Mouse (Mus musculus): ENCODE data around the gene Ankrd11.
A peak's percentile ranks its signal among the peaks of the same experiment; 100 is the strongest.

Ankrd11 gene

GRCm38 (mm10) chr8:122960323-122960722 is 81.8 kb downstream of the Ankrd11 start:
- no peak for DNase-seq

GRCm38 (mm10) chr8:122955997-122956396 is 86.1 kb downstream of the Ankrd11 start:
- DNase-seq, result no peak

- DNase-seq, result no peak
Measured at GRCm38 (mm10) chr8:122955195-122955594, 86.9 kb downstream of the Ankrd11 start.

GRCm38 (mm10) chr8:122954090-122954799 is 87.8 kb downstream of the Ankrd11 start:
- DNase-seq, result no peak

- DNase-seq, result no peak
Measured at GRCm38 (mm10) chr8:122953028-122953427, 89.0 kb downstream of the Ankrd11 start.

GRCm38 (mm10) chr8:122951456-122951855 is 90.6 kb downstream of the Ankrd11 start:
- DNase-seq, result no peak

- no peak for DNase-seq
Measured at GRCm38 (mm10) chr8:122949701-122950100, 92.4 kb downstream of the Ankrd11 start.

- DNase-seq, result no peak
Measured at GRCm38 (mm10) chr8:122945775-122946174, 96.3 kb downstream of the Ankrd11 start.

GRCm38 (mm10) chr8:122942803-122943713 is 99.0 kb downstream of the Ankrd11 start:
- DNase-seq, result no peak

- peak; percentile 38 for DNase-seq
Measured at GRCm38 (mm10) chr8:122938591-122938990, 103.5 kb downstream of the Ankrd11 start.

- DNase-seq, result no peak
Measured at GRCm38 (mm10) chr8:122938170-122938569, 103.9 kb downstream of the Ankrd11 start.

- DNase-seq, result no peak
Measured at GRCm38 (mm10) chr8:122937545-122938053, 104.5 kb downstream of the Ankrd11 start.

- DNase-seq, result no peak
Measured at GRCm38 (mm10) chr8:122935912-122936311, 106.2 kb downstream of the Ankrd11 start.

- no peak for DNase-seq
Measured at GRCm38 (mm10) chr8:122935118-122935517, 107.0 kb downstream of the Ankrd11 start.

GRCm38 (mm10) chr8:122933973-122934372 is 108.1 kb downstream of the Ankrd11 start:
- DNase-seq, result no peak

GRCm38 (mm10) chr8:122932561-122932959 is 109.5 kb downstream of the Ankrd11 start:
- no peak for DNase-seq

- no peak for DNase-seq
Measured at GRCm38 (mm10) chr8:122931834-122932560, 110.1 kb downstream of the Ankrd11 start.

- DNase-seq, result no peak
Measured at GRCm38 (mm10) chr8:122928631-122929224, 113.3 kb downstream of the Ankrd11 start.

GRCm38 (mm10) chr8:122927841-122928240 is 114.2 kb downstream of the Ankrd11 start:
- no peak for DNase-seq

GRCm38 (mm10) chr8:122926782-122927181 is 115.3 kb downstream of the Ankrd11 start:
- DNase-seq, result no peak

GRCm38 (mm10) chr8:122925939-122926722 is 115.9 kb downstream of the Ankrd11 start:
- DNase-seq, result no peak

GRCm38 (mm10) chr8:122924091-122924490 is 118.0 kb downstream of the Ankrd11 start:
- no peak for DNase-seq
